Mouse (Mus musculus) heart, postnatal 10 days (tissue): ENCODE measurements around the gene Fst. TPM values are rescaled to one million over a fixed set of nuclear protein-coding genes. Genes with fewer than 3 reads are reported as not detected.
A peak's percentile ranks its signal among the peaks of the same experiment; 100 is the strongest.

Source experiments
- DNase-seq, 2 experiments: peaks; one replicate each; pipeline ENCODE4 v3.0.0; 2021
- intact Hi-C: fragments of 180-260 bp; cut with DNase I; formaldehyde crosslinking; loops from one replicate; pipeline ENCODE4 v1.15.1; 2025
- total RNA-seq, 2 experiments: library from RNA; stranded (reverse); gene quantifications; 2 replicates each; pipeline ENCODE4 v1.2.3; 2021

Fst gene
- total RNA-seq = 1 to 10 TPM; 1.0 to 1.2 TPM

DNA sequence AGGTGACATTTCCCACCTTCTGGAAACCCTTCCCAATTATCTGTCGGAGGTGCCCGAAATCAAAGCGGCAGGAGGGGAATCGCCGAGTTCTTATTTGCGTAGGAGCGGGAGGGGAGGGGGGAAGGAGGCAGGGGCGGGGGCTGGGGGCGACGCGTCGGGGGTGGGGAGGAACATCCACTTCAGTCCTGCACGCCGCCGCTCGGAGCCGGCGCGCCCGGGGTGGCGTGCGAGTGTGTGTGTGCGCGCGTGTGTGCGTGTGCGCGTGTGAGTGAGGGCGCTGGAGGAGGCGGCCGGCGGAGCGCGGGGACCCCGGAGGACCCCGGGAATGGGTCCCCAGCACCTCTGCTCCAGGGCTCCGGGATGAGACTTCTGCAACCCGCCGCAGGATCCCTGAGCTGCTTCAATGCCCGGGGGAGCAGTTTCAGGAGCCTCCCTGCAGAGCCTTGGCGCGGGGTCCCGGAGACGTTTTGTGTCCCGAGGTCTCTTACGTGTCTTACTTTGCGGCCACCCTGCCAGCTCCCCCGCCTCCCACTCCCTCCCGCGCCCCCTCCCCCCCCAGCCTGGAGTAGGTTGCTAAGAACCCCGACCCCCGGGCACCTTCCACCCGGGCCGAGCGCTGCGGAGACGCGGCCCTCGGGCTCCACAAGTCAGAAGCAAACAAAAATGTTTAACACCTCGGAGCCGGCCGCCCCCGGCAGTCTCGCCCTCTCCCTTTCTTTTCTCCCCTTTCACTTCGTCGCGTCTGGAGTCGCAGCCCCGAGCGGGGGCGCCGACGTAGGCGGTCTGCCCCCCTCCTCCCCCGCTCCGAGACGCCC lies at the start of gene Fst:
Fst (minus strand) TSS at position 66 of the 815 bp plus-strand sequence.
- DNase-seq = peak; percentile 27 to 34
- intact Hi-C loops = loop anchor here (1.0 to 5.0 kb wide), 2 partner anchors 72 to 380 kb away; partner anchors contain the start of gene Ndufs4

DNA sequence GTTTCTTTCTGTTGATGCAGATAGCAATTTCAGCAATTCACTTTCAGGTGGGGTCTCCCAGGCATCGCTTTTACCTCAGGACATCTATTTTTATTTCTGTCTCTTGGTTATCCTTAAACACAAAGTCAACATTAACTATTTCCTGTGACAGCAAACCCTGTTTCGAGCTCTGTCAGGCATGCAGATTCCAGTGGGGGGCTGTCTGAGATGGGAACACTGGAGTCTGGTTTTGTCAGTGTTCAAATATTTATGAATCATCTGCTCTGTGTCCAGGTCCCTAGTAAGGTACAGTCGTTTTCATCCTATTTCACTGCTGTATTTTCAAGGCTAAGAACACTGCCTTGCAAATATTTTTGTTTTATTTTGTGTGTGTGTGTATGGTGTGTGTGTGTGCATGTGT lies 35.1 kb upstream of the Fst start:
- intact Hi-C loops = no loop called here
- DNase-seq = no peak

DNA sequence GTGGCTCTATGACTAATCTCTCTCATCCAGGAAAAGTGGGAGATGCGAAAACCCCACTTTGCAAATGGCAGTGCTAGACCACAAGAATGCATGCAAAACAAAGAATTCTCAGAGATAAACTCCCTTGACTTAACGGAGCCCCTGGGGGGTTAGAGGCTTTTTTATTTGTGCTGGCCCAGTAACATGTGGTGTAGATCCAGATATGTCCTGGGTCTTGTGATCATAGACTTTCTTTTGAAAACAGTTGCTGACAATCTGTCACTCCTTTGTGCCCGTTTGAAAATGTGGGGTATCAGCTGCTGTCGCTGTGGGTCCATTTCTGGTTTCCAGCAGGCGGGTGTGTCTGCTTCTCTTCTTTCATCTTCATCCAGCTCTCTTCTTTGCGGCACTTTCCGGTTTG lies 29.4 kb upstream of the Fst start:
- peak in 1 of 2 experiments; percentile 6 for DNase-seq

DNA sequence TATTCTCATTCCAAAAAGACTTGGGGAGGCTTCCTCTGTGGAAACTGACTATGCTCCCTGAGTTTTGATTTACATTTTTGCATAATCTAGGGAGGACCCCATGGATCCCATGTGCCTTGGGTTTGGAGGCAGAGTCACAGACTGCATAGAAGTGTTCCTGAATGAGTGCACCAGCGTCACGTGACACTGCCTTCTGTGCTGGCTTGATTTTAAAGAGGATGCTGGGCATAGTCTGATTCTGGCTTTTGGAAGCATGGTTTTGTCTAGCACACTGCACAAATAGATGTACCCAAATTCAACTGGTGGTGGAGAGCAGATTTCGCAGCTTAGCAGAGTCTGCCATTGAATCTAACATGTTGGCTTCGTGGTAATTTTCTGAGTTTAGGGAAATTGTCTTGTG lies 19.6 kb upstream of the Fst start:
- intact Hi-C loops = no loop called here

More for the DNA sequence above, 29.4 kb upstream of the Fst start:
- intact Hi-C loops = no loop called here

DNA sequence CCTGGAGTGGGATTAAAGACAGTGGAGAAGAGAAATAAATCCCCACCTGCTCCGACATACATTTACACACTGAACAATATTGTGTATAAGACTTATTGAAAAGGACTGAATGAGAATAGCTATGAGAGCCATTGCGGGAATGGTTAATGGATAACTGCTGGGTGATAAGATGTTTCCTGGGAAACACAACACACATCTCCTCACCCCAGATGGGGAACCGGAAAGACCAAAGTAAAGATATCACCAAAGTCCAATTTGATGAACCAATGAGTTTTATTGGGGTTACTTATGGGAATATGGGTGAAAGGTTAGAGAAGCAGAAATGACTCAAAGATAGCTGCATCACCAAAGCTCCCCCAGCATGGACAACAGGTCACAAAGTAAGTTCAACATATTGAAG lies 11.2 kb upstream of the Fst start:
- DNase-seq = no peak
- intact Hi-C loops = loop anchor here (10.0 kb wide), 1 partner anchor 285 kb away; no protein-coding TSS in a partner anchor

More for the DNA sequence above, 19.6 kb upstream of the Fst start:
- no peak for DNase-seq

DNA sequence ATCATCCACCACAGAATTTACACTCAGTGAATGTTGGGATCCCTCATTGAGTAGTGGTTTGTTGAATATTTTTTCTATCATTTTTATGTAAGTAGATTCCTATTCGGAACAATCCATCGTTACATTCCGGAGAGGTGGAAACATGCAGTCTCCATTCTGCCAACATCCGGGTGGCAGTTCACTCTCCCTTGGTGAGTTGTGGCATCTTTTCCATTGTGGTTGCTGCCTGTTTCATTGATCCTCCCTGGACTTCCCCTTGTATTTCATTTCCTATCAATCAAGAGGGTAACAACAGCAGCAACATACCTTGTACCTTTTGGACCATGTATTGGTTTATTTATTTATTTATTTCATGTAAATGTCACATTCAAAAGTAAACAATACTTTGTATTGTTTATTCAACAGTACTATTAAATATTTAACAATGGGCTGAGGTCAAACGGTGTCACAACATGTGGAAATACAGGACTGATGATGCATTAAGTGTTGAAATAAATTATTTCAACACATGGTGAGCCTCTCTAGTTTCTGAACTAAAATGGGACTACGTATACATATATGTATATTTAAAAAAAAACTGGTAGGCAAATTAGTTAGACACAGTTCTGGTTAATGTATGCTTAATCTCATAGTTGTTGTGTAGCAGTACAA lies 7.6 kb upstream of the Fst start:
- no peak for DNase-seq
- intact Hi-C loops = loop anchor here (10.0 kb wide), 1 partner anchor 288 kb away; no protein-coding TSS in a partner anchor

DNA sequence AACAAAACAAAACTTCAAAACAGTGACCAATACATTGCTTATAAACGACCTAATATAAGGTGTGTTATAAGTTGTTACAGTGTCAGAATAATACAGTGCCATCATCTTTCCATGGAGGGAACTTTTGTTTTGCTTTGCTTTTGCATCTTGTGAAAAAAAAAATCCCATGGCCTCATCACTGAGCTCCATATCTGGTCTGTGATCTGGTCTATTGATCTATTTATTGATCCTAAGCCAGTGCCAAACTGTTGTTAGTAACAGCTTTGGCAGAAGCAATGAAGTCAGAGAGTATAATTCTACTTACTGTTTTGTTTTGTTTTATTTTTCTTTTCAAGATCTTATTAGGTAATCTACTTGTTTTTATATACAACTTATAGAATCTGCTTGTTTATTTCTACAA lies 6.6 kb upstream of the Fst start:
- intact Hi-C loops = loop anchor here (10.0 kb wide), 1 partner anchor 289 kb away; no protein-coding TSS in a partner anchor
- no peak for DNase-seq

DNA sequence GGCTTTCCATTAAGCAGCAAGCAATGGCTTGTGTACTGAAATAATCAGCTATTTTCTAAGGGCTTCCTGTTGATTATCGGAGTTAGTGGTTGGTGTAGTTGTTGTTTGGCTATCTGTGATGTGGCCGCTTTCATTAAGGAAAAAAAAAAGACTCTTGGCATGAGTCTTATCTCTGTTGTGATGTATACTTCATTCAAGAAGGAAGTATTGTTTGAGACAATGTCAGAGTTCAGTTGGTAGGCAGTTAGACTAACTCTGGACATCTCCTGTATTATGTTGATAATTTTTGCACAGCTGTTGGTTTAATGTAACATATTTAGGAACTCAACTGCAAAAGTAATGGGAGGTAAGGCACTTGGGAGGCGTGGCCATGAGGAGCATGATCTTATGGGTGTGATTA lies 6.1 kb upstream of the Fst start:
- intact Hi-C loops = loop anchor here (5.0 to 10.0 kb wide), 2 partner anchors 290 to 327 kb away; no protein-coding TSS in a partner anchor

DNA sequence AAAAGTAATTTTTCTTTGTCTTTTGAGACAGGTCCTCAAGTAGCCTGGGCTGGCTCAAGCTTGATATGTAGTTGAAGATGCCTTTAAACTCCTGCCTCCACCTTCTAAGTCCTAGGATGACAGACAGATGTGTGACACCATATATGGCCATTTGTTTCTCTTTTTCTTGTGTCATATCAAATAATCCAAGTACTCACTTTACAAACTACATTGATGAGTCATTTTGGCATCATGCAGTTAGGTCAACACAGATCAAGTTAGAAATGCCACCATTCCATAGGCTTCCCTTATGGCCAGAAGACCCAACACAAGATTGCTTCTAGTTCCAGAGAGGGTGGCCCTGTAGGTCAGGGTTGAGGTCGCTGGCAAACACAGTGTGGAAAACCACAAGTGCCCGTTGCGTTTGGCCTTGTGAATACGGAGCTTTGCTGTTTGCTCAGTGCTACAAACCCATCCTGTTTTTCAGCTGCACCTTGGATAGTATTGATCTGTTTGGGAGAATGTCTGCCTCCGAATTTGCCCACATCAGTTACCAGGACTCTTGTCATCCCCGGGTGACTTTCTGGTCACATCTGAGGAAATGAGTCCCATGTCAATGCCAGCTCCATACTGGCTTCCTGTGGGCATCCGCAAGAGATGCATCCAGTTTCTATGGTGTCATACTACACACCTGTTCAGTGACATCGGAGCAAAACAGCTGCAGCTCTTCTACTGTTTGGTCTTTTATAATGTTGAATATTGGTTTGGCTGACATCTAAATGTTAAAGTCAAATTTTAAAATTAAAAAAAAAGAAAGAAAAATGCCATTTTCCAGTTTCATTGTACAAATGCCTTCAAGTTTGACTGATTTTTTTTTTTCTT lies 4.0 kb upstream of the Fst start:
- intact Hi-C loops = loop anchor here (5.0 to 10.0 kb wide), 2 partner anchors 292 to 330 kb away; no protein-coding TSS in a partner anchor
- DNase-seq = no peak

More for the DNA sequence above, 6.1 kb upstream of the Fst start:
- no peak for DNase-seq

DNA sequence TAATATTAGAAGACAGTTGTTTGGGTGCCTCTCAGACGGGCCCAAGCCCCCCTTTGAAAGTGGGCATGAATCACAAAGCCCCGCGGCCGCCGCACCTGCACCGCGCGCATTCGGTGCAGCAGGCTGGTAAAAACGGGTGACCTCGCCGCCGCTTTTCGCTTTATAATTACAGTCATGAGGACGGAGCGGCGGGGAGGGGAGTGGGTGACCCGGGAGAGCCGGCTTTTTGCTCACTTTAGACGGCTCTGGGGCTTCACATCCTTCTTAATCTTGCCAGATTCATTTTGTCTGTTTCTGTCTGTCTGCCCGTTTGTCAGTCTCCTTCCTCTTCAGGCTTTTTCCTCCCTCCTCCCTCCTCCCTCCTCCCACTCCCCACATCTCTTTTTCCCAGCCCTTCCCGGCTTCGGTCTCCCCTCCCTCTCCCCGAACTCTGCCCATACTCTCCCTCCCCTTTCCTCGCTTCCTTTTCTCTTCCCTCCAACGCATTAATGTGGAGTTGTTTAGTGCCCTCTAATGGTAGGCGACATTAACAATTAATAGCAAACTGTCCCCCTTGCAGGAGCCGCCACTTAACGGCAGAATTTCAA lies 1.6 kb upstream of the Fst start:
- DNase-seq = peak; percentile 52 to 64
- intact Hi-C loops = loop anchor here (1.0 to 10.0 kb wide), 3 partner anchors 294 to 583 kb away; no protein-coding TSS in a partner anchor

DNA sequence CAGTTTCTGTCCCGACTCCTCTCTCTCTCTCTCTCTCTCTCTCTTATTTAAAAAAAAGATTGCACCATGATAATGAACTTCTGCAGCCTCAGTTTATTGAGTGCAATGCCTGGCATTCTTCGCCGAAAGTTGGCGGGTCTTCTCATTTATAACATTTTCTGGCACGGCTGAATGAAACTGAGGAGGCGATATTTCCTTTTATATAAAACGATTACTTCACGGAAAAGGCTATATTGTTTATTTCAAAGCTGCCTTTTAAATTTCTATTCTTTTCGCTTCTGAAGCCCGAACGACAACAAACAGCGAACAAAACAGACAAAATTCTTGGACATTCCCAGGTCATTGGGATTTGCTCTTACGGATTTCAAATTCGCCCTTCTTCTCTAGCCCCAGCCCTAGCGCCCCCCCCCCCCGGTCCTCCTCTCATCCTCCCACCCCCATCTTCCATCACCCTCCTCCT lies 980 bp upstream of the Fst start:
- intact Hi-C loops = loop anchor here (1.0 to 10.0 kb wide), 5 partner anchors 72 to 582 kb away; partner anchors contain the start of gene Ndufs4
- DNase-seq = peak in 1 of 2 experiments; percentile 17

DNA sequence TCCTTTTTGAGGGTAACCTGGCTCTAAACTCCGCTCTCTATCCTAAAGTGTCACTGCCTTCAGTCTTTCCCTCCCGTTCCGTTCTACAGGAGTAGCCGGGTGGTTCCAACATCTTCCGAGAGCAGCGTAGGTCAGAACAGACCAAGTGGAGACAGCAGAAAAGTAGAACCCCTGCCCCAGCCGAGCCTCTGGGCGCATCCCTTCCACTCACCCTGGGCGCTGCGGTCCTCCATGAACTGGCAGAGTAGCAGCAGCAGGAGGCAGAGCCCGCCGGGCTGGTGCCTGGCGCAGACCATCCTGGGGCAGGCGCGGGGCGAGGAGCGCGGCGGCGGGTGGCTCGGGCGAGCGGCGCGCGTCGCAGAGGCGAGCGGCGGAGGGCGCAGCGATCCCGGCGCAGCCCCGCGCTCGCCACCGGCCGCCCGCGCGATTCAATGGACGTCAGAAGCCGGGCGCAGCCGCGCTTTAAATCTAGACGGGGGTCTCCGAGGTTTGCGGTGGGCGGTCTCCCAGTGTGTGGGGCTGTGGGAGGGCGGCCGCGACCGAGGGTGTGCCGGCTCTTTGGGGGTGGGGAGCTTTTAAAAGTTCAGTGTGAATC lies 363 bp downstream of the Fst start:
- DNase-seq = peak; percentile 48 to 51
- intact Hi-C loops = loop anchor here (5.0 kb wide), 1 partner anchor 71 kb away; the partner anchor contains the start of gene Ndufs4

DNA sequence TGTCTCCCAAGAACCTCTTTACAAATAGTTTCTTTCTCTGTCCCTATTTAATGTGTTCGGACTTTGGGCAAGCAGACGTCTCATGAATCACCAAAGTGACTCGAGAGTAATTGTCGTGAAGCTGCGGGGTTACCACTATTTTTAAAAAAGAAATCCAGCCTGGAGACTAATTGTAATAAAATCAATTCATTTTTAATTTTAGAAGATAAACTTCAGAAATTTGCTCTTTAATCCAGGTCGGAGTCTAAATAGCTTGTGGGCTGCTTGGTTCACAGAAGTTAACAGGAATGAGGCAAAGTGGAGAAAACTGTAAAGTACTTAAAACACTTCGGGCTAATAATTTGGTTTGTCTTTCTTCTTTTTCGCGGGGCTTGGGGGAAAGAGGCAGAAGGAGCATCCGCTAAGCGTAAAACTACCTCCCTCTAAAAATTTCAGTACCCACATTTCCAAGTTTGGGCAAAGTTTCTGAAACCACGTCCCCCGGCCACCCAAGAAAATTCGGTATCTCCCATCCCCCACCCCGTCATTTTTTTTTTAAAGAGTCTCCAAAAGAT lies 1.1 kb downstream of the Fst start:
- no peak for DNase-seq
- intact Hi-C loops = loop anchor here (5.0 kb wide), 1 partner anchor 70 kb away; the partner anchor contains the start of gene Ndufs4

DNA sequence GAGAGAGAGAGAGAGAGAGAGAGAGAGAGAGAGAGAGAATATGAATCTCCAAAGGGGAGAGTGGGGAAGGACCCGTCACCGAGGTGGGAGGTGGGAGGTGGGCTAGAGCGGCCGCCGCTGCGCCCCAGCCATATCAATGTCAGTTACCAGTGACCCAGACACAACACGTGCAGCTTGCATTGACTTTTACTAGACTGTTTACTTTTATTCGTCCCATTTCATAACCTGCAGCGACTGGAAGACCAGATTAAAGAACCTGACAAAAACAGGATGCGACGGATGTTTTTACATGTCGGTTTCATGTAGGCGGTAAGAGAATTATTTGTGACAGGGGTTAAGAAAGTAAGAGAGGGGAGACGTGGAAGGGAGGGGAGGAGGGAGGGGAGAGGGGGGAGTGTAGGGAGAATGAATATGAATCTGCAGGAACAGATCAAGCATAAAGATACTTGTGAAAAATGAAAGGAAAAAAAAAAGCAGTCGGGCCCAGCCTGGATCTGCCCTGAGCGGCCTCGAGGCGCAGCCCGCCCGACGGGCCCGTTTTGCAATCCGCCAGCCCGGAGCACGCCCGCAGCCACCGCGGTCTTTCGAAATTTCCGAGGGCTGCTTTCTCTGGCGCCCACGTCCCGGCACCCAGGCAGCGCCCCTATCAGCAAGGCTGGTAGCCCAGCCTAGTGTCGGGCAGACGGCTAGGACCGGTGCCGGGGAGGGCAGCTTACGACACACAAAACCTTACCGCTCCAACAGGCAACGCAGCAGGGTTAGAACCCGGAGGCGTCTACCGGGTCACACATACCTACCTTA lies 1.8 kb downstream of the Fst start:
- DNase-seq = peak; percentile 34 to 38
- intact Hi-C loops = loop anchor here (5.0 kb wide), 1 partner anchor 70 kb away; the partner anchor contains the start of gene Ndufs4

DNA sequence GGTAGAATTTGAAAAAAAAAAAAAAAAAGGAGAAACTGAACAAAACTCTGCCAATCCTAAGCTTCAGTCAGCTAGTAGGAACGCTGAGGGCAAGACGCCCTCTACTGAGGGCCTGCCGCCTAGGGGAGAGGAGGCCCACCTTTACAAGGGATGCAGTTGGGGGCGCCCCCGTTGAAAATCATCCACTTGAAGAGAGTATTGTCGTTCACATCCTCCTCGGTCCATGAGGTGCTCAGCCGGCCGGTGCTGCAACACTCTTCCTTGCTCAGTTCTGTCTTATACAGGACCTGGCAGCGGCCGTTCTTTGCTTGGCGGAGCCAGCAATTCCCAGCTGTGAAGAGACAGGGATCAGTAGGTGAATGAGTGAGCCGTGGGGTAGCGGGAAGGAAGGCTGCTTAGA lies 2.5 kb downstream of the Fst start:
- DNase-seq = peak; percentile 49 to 54
- intact Hi-C loops = loop anchor here (5.0 kb wide), 1 partner anchor 69 kb away; the partner anchor contains the start of gene Ndufs4

DNA sequence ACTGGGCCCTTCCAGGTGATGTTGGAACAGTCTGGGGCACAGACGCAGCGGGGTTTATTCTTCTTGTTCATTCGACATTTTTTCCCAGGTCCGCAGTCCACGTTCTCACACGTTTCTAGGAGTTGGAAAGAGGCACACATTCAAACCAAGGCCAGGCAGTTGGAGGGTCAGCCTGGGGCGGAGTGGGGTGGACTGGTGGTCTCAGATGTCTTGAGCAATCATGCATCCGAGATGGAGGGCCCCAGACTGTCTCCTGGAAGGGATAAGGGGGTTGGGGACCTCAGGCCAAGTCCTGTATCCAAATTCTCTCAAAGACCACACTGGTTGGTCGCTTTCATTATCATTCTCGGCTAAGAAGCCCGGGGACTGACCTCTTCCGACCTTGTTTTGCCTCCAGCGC lies 3.0 kb downstream of the Fst start:
- no peak for DNase-seq
- intact Hi-C loops = loop anchor here (5.0 kb wide), 1 partner anchor 68 kb away; the partner anchor contains the start of gene Ndufs4

DNA sequence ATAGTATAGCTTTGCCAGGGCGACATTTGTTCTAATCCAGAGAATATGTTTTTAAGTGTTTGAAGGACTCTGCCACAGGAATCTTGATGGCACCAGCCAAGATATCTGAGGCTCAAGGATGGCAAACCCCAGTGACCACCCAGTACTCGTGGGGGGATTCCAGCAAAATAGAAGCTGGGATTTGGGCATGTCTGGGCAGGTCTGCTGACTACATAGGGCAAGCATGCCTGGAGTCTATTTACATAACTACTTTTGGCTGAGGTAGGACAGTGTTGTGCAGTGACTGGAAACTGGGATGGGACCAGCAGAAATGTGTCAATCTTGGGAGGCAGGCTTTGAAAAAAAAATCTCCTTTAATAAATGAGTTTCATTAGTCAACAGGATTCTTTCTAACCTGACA lies 11.5 kb downstream of the Fst start:
- DNase-seq = no peak
- intact Hi-C loops = no loop called here

DNA sequence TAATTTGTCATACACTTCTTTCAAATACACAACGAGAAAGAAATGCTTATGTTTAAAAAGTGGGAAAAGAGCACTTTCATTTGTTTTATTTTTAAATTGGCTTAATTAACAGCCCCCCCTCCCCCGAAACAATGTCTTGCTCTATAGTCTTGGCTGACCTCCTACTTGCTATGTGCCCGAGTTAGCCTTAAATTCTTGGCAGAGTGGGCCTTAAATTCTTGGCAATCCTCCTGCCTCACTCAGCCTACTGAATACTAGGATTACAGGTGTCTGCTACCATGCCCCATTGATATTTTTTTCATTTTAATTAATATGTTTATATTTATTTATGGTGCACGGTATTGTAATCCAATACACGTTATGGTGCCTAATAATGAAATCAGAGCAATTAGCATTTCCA lies 26.3 kb downstream of the Fst start:
- intact Hi-C loops = no loop called here
- peak; percentile 47 to 50 for DNase-seq
